Mouse (Mus musculus) heart, embryonic 14.5 days (tissue): ENCODE data around the gene Tmem160. TPM values are rescaled to one million over a fixed set of nuclear protein-coding genes. Genes with fewer than 3 reads are reported as not detected.

ENCODE experiments used
- ATAC-seq: fragments of 200-750 bp; cut with Nextera tagmentation; 2 replicates; pipeline ENCODE4 v1.8.0; 2017; ENCODE audit warnings: low read depth, moderate TSS enrichment; ENCODE audit not compliant: insufficient number of reproducible peaks, insufficient read depth, low FRiP score
- H3K27ac ChIP-seq, 2 experiments: fragments of 200-500 bp in 1 of 2; fragments of 300-500 bp in 1 of 2; sonication (generic) in 1 of 2; replicated peaks in 1 of 2; 2 replicates each; pipeline ENCODE4 v1.5.1; 2012 to 2014; ENCODE audit warnings: low read depth in 2 of 2, low read length in 2 of 2, control low read depth in 1 of 2, mild to moderate bottlenecking in 1 of 2, mixed read lengths in 1 of 2; ENCODE audit not compliant: control insufficient read depth in 1 of 2, insufficient read depth in 1 of 2
- H3K27me3 ChIP-seq: fragments of 300-500 bp; sonication (generic); 2 replicates; pipeline ENCODE4 v1.6.1; 2014; ENCODE audit warnings: mild to moderate bottlenecking, low read length, control low read depth; ENCODE audit not compliant: control insufficient read depth, insufficient read depth
- H3K36me3 ChIP-seq: fragments of 300-500 bp; sonication (generic); 2 replicates; pipeline ENCODE4 v1.6.1; 2014; ENCODE audit warnings: mild to moderate bottlenecking, control low read depth, low read length, mixed read lengths; ENCODE audit not compliant: control insufficient read depth, insufficient read depth
- H3K4me1 ChIP-seq, 2 experiments: fragments of 200-500 bp in 1 of 2; fragments of 300-500 bp in 1 of 2; sonication (generic) in 1 of 2; 2 replicates each; pipeline ENCODE4 v1.6.1; 2012 to 2014; ENCODE audit warnings: low read length in 2 of 2, control low read depth in 1 of 2, mixed read lengths in 1 of 2; ENCODE audit not compliant: control insufficient read depth in 2 of 2, insufficient read depth in 2 of 2
- H3K4me2 ChIP-seq: fragments of 300-500 bp; sonication (generic); 2 replicates; pipeline ENCODE4 v1.6.1; 2014; ENCODE audit warnings: mild to moderate bottlenecking, low read length
- H3K4me3 ChIP-seq, 2 experiments: fragments of 200-500 bp in 1 of 2; fragments of 300-500 bp in 1 of 2; sonication (generic) in 1 of 2; 2 replicates each; pipeline ENCODE4 v1.5.1; 2012 to 2014; ENCODE audit warnings: low read length in 2 of 2, mild to moderate bottlenecking in 2 of 2, control low read depth in 1 of 2, low read depth in 1 of 2, moderate library complexity in 1 of 2; ENCODE audit not compliant: control insufficient read depth in 1 of 2, insufficient read depth in 1 of 2
- H3K9ac ChIP-seq: fragments of 300-500 bp; sonication (generic); 2 replicates; pipeline ENCODE4 v1.6.1; 2014; ENCODE audit warnings: mild to moderate bottlenecking, low read length
- H3K9me3 ChIP-seq: fragments of 300-500 bp; sonication (generic); 2 replicates; pipeline ENCODE4 v1.6.1; 2016; ENCODE audit warnings: low read length, control low read depth; ENCODE audit not compliant: control insufficient read depth
- WGBS: fragments of 180-500 bp; shearing (Covaris S2); extraction: QIAGEN DNeasy Blood & Tissue Kit; methylation state at CpG from one replicate; pipeline ENCODE4 v1.1.7; 2014; 5-methylcytosine and 5-hydroxymethylcytosine counted together
- polyA plus RNA-seq: library from polyadenylated mRNA; unstranded; fragments of >200 nt; fragmentation: Nextera tagmentation; extraction: Ambion mirVana; gene quantifications from 2 replicates; pipeline ENCODE4 v1.2.1, GENCODE M21; 2014

The Tmem160 gene
- polyA plus RNA-seq, 1 experiment from 2014 or later = 96.7 TPM

- Histone ChIP-seq H3K27me3 (no peaks in the 10 kb centered on the region), H3K27ac (no peak overlapping the region), H3K4me1 (no peaks in the 10 kb centered on the region), H3K4me2 (no peak overlapping the region), H3K9ac (no peak overlapping the region), H3K9me3 (no peaks in the 10 kb centered on the region), H3K36me3 (peaks cover 25% of the 10 kb centered on the region), H3K4me3 (no peak overlapping the region)
- WGBS = 62% methylated on average over 3 of the region's 3 CpGs
- no peak for ATAC-seq
These were observed 39.6 kb downstream of the Tmem160 start for GRCm38 (mm10) chr7:16492211-16492610.

- WGBS = 28% methylated on average over 2 of the region's 2 CpGs
- H3K9me3 ChIP-seq = no peaks in the 10 kb centered on the region
- ATAC-seq = no peak
These were observed 40.8 kb downstream of the Tmem160 start for GRCm38 (mm10) chr7:16493361-16493760.

GRCm38 (mm10) chr7:16496260-16496659 lies 43.7 kb downstream of the Tmem160 start:
- ATAC-seq = no peak
- H3K27ac ChIP-seq = no peak overlapping the region
- H3K4me1 ChIP-seq = no peaks in the 10 kb centered on the region
- H3K27me3 ChIP-seq = no peaks in the 10 kb centered on the region
- no peak overlapping the region for H3K4me2 ChIP-seq
- WGBS = 72% methylated on average over 3 of the region's 3 CpGs
- H3K9ac ChIP-seq = no peak overlapping the region
- H3K36me3 ChIP-seq = peaks cover 51% of the 10 kb centered on the region
- no peaks in the 10 kb centered on the region for H3K9me3 ChIP-seq
- no peak overlapping the region for H3K4me3 ChIP-seq

More at GRCm38 (mm10) chr7:16493361-16493760, 40.8 kb downstream of the Tmem160 start:
- Histone ChIP-seq H3K4me1 (no peaks in the 10 kb centered on the region), H3K36me3 (peaks cover 37% of the 10 kb centered on the region), H3K27ac (no peak overlapping the region), H3K4me2 (no peak overlapping the region), H3K27me3 (no peaks in the 10 kb centered on the region), H3K9ac (no peak overlapping the region), H3K4me3 (no peak overlapping the region)

- Histone ChIP-seq H3K27ac (no peak overlapping the region), H3K4me3 (no peak overlapping the region), H3K36me3 (peaks cover 79% of the 10 kb centered on the region), H3K9ac (no peak overlapping the region), H3K9me3 (no peaks in the 10 kb centered on the region), H3K27me3 (no peaks in the 10 kb centered on the region), H3K4me2 (no peak overlapping the region), H3K4me1 (peaks cover 0 to 1% of the 10 kb centered on the region in 2 experiments; a peak in 1 of 4 replicates)
- no peak for ATAC-seq
- WGBS = 82% methylated on average over 6 of the region's 6 CpGs
These were observed 47.1 kb downstream of the Tmem160 start for GRCm38 (mm10) chr7:16499671-16500104.

DNA sequence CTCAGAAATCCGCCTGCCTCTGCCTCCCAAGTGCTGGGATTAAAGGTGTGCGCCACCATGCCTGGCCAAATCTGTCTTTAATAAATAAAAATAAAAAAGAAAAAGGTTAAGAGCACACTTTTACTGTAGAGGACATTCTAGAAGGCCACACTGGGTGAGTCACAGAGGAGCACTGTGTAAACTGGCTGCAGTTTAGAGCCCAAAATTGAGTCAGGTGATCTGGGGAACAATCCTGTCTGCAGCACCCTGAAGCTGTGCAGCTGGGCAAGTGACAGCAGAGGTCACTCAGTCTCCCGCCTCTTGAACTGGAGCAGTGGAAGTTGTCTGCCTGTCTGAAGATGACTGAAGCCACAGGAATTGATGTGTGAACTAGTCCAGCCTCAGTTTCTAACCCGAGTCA lies 49.0 kb downstream of the Tmem160 start:
- Histone ChIP-seq H3K4me2 (no peak overlapping the region), H3K27me3 (no peaks in the 10 kb centered on the region), H3K4me3 (no peak overlapping the region), H3K36me3 (peaks cover 79% of the 10 kb centered on the region), H3K27ac (no peak overlapping the region), H3K9me3 (no peaks in the 10 kb centered on the region), H3K4me1 (peaks cover 0 to 2% of the 10 kb centered on the region in 2 experiments; a peak in 1 of 4 replicates), H3K9ac (no peak overlapping the region)
- 85% methylated on average over 4 of the region's 4 CpGs for WGBS
- no peak for ATAC-seq

DNA sequence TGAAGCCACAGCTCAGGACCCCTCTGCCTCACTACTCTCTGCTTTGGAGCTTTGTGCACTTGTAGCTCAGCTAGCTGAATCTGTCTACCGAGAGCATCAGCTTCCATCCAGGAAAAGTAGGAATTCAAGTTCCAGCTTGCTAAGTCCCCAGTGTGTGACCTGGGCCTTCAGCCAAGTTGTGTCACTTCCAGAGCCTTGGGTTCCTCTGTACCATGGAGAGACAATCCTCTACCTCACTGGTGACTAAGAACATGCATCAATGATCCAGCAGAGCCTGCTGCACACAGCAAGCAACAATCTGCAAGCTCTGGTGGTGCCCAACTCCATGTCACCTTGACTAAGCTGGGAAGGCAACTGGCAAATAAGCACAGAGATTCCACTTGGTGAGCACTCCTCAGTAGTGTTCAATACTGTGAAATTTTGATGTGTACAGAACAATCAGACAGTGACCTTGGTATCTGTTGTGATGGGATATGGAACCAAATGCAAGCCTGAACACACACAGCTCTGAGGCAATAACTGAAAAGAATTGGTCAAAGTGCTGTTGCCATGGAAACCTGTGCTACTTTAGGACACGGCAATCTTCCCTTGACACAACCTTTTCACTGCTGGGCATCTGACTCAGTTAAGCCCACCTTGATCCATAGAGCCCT lies 52.1 kb downstream of the Tmem160 start:
- H3K36me3 ChIP-seq = peaks cover 65% of the 10 kb centered on the region
- H3K4me1 ChIP-seq = peaks cover 0 to 2% of the 10 kb centered on the region in 2 experiments; a peak in 1 of 4 replicates

More for the DNA sequence above, 52.1 kb downstream of the Tmem160 start:
- H3K27me3 ChIP-seq = no peaks in the 10 kb centered on the region
- ATAC-seq = no peak
- no peak overlapping the region for H3K4me3 ChIP-seq
- no peak overlapping the region for H3K4me2 ChIP-seq
- H3K9me3 ChIP-seq = no peaks in the 10 kb centered on the region
- WGBS = 61% methylated on average over 2 of the region's 2 CpGs
- no peak overlapping the region for H3K9ac ChIP-seq
- no peak overlapping the region for H3K27ac ChIP-seq

Other genes with a start within 250 kb of the Tmem160 start
- 5.3 and 7.8 TPM in 2 replicates for gene Dhx34, start 230.7 kb upstream of the Tmem160 start, polyA plus RNA-seq
- gene C5ar2, start 208.6 kb upstream of the Tmem160 start, polyA plus RNA-seq = 0.80 and 0.94 TPM in 2 replicates
- 3.3 and 3.7 TPM in 2 replicates for gene C5ar1, start 193.2 kb upstream of the Tmem160 start, polyA plus RNA-seq
- 9.9 and 11.7 TPM in 2 replicates for gene Inafm1, start 179.2 kb upstream of the Tmem160 start, polyA plus RNA-seq
- gene Ccdc9, start 166.0 kb upstream of the Tmem160 start, polyA plus RNA-seq = 10.6 and 11.2 TPM in 2 replicates
- 3.8 and 5.2 TPM in 2 replicates for gene Bbc3, start 144.4 kb upstream of the Tmem160 start, polyA plus RNA-seq
- 179 and 183 TPM in 2 replicates for gene Sae1, start 65.0 kb upstream of the Tmem160 start, polyA plus RNA-seq
- gene Zc3h4, start 51.9 kb upstream of the Tmem160 start, polyA plus RNA-seq = 8.6 and 10.6 TPM in 2 replicates
- gene Npas1, start 24.9 kb downstream of the Tmem160 start, polyA plus RNA-seq = 0.20 TPM in 1 of 2 replicates, not detected in the other
- gene Arhgap35, start 162.2 kb downstream of the Tmem160 start, polyA plus RNA-seq = 16.7 and 18.0 TPM in 2 replicates
- gene Ceacam15, start 222.9 kb downstream of the Tmem160 start, polyA plus RNA-seq = 0.47 and 0.66 TPM in 2 replicates